Mouse (Mus musculus): Measurements from ENCODE around the gene 1110004F10Rik.
A peak's percentile ranks its signal among the peaks of the same experiment; 100 is the strongest.
"Not testable (repeated sequence)": the region's sequence is repeated elsewhere in the genome, so short reads cannot be mapped to it uniquely, and the experiment has no call there.

1110004F10Rik gene

DNA sequence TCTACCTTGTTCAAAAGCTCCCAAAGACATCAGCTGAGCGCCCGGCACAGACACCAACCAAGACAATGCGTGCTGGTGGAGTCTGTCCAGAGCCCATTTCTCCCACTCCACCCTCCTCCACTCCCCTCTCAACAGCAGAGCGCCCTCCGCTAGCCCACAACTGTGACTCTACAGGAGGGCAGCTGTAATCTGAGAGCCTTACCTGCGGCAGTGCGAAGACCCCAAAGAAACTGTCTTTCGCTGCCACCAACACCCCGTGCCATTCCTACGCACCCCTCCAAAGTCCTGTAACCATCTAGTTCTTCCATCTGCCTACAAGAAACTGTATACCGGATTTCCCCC is at the start of gene 1110004F10Rik:
1110004F10Rik (plus strand) TSS at position 202 of the 342 bp plus-strand sequence.
- DNase-seq (ENCODE audit: low spot score): no peak

DNA sequence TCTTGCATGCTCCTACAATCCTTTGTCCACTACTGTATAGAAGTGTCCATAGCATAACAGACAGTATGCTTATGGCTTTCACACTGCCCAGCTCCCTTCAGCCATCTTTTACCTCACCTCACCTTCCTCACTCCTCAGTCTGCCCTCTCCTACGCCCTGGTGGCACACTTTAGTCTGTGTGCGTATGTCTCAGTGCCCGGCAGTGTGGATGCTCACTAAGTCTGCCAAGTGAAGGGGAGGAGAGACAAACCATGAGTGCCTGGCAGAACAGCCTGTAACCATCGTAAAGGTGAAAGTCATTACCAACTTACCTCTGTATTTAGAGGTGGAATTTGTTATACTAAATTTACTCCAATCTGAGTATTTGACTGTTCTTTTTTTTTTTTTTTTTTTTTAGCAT is 36.5 kb upstream of the 1110004F10Rik start:
- no peak for DNase-seq (ENCODE audit: low spot score)

DNA sequence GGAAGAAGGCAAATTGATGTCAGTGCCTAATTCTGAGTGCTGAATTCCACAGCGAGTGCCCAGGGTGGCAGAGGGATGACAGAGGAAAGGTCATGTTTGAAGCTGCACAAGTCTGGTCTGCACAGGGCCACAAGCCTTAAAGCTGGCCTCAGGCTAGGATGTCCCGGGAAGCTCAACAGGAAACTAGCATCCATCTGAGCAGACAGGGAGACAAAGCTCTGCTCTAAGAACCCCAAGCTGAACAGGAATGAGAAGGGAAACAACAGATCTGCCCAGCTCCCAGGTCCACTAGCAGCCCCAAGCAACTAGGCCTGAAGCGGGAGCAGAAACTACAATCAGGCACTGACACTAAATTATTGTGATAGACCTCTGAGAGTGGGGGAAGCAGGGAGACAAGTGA is 9.2 kb upstream of the 1110004F10Rik start:
- DNase-seq (ENCODE audit: low spot score): no peak

DNA sequence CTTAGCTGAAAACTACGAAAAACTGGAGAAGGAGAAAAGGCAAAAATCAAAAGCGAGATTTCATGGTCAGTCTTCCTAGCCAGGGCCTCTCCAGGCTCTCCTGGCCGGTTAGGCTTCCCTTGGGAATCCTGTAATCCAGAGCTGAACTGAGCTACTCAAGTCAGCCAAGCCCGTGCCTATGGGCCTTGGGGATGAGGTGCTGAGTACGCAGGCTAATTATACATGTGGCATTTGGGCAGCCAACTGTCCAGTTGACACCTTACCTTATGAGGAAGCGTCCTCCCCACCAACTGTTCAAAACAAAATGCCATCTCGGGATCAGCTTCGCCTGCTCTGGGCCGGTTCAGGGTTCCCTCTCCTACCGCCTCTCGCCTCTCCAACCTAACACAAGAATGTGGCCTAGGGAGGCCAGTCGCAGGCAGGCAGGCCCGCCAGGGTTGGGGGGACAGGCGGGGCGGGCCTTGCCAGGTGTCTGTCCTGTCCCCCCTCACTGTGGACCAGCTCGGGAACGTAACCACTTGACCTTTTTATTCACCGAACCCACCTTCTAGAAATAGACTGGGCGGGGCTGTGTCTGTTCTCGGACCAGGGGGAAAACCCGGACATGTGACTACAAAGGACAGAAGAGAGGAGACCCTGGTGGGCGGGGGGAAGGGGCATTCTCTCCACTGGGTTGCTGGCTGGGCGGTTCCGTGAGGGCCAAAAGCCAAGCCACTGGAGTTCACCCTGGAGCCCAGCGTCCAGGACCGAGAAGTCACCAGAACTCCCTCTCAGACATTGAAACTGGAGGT is 8.4 kb upstream of the 1110004F10Rik start:
- no peak for DNase-seq (ENCODE audit: low spot score)

DNA sequence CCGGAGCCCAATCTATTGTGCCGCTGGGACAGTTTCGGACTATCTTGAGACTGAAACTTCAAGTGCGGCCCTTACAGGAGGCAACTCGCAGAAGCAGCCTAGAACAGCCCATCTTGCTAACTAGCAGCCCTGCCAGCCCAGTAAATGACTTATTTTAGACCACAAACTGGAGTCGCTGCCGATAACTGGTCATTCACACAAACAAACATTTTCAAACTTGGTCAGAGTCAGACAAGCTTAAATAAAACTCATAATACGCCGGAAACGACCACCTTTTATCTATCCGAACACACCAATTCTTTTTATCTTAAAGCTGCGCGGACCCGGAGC is 7.8 kb upstream of the 1110004F10Rik start:
- no peak for DNase-seq (ENCODE audit: low spot score)

DNA sequence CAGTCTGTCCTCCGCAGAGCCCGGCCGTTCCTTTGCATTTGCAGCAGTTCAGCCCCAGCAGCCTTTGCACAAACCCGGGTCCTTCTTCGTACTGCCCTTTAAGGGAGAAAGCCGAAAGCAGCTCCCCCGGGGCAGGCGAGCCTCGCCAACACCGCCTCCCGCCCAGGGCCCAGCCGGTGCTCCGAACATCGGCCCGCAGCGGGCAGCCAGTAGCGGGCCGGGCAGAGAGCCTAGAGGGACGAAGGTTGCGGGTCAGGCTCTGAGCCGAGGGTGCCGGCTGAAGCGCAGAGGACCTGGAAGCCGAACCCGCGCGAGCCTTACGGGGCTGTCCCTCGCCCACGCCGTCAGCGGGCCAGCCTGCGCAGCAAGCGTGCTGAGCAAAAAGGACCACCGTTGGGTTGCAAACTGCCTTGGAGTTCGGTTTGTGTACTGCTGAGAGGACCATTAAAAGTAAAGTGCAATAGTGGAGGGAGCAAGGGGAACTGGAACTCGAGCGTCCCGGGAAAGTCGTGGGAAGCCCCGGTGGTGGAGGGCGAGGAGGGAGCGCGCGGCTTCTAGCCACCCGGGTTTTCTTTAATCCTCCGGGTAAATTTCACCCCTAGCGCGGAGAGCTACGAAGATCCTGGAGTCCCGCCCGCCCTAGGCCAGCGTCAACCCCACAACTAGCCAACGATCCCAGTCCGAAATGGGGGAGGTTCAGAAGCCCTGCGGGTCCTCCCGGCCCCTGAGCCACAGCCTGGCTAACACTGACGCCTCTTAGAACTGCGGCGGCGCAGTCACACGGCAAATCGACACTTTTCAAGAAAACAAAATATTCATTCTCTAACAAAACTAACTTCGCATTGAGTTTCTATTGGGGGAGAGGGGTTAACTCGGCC is 7.2 kb upstream of the 1110004F10Rik start:
- DNase-seq (ENCODE audit: low spot score): peak; percentile 50

DNA sequence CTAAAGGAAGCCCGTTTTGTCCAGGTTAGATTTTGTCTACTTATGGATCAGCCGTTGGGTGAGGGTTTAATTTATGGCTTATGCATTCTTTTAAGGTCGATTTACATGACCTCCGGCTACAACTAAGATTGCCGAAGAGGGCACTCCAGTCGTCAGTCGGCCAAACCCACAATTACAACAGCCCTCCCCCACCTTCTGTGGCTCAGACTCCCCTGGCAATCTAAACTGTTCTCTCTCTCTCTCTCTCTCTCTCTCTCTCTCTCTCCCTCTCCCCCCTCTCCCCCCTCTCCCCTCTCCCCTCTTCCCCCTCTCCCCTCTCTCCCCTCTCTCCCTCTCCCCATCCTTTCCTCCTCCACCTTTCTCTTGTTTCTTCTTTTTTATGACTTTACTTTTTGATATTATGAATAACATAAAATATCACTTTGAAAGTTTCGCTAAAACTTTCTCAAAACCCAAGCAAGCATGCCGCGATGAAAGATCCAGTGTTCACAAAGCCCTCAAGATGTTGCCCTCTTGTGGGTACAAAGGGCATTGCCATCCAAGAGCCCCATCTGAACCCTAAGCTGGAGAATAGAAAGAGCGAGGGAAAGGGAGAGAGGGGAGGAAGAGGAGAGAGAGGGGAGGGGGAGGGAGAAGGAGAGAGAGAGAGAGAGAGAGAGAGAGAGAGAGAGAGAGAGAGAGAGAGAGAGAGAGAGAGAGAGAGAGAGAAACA is 6.4 kb upstream of the 1110004F10Rik start:
- no peak for DNase-seq (ENCODE audit: low spot score)

DNA sequence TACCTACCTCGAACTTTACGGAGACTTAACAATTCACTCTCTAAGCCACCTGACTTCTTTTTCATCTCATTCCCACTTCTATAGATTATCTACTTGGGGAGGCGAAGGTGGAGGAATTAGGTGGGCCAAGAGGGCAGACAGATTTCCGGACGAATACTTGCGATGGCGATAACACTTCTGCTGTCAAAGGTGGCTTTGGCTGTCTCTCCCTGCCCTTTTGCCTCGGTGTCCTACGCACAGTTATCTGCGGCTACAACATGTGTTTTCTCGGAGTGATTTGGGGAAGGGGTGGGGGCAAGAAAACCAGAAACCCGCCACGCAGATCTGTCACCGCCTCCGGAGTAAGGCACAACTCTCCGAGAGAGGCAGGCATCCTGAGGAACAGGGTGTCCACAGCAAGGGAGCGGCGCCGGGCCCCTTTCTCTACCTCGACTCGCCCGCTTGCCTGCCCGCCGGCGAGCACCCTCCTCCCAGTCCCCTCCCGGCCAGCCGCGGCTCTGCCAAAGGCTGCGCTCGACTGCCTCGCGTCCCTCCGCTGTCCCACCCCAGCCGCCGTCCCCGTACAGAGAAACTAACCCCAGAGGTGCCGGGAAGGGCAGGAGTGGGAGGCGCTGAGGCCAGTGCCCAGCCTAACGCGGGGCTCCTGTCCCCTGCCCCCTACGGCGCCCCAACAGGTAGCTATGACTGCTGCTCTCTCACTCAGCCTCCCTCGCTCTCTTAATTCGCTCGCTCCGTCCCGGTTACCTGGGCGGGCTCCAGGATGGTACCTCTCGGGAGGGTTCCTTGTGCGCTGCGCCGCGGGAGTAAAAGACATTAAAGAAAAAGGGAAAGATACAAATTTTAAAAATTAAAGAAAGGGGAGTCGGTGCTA is 5.6 kb upstream of the 1110004F10Rik start:
- no peak for DNase-seq (ENCODE audit: low spot score)

DNA sequence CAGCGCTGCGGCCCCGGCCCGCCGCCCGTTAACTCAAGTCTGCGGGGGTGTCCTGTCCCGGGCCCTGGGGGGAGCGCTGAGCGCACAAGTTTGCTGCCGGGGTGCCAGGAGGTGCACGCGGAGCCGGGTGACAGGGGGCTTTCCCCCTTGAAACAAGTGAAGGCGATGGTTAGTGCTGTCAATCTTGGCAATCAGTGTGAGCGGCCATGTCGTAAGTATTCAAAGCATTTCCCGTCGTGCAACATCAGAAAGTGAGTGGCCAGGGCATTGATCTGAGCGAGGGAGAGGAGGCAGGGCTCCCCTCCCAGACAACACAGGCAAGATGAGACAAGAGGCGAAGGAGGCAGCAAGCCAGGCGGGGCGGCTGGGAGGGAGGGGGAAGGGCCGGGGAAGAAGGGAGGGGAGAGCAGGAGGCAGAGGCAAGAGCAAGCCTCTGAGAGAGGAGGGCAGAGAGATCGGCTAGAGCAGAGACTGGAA is 4.9 kb upstream of the 1110004F10Rik start:
- DNase-seq (ENCODE audit: low spot score): no peak

DNA sequence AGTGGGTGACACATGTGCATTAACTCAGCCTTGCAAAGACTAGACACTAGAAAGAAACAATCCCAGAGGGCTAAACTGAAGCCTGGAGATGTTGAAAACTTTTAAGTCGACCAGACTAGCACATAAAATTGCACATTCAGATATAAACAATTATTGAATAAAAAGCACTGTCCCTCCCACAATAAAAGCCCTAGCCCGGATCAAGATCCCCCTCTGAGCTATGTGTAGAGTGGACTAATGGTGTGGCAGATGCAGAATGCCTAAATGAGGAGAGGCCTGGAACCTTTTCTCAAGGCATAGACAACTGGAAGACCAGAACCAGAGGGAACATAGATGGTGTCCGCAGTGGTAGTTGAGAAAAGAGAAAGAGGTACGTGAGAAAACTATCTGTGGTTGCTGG is 3.7 kb upstream of the 1110004F10Rik start:
- DNase-seq (ENCODE audit: low spot score): no peak

DNA sequence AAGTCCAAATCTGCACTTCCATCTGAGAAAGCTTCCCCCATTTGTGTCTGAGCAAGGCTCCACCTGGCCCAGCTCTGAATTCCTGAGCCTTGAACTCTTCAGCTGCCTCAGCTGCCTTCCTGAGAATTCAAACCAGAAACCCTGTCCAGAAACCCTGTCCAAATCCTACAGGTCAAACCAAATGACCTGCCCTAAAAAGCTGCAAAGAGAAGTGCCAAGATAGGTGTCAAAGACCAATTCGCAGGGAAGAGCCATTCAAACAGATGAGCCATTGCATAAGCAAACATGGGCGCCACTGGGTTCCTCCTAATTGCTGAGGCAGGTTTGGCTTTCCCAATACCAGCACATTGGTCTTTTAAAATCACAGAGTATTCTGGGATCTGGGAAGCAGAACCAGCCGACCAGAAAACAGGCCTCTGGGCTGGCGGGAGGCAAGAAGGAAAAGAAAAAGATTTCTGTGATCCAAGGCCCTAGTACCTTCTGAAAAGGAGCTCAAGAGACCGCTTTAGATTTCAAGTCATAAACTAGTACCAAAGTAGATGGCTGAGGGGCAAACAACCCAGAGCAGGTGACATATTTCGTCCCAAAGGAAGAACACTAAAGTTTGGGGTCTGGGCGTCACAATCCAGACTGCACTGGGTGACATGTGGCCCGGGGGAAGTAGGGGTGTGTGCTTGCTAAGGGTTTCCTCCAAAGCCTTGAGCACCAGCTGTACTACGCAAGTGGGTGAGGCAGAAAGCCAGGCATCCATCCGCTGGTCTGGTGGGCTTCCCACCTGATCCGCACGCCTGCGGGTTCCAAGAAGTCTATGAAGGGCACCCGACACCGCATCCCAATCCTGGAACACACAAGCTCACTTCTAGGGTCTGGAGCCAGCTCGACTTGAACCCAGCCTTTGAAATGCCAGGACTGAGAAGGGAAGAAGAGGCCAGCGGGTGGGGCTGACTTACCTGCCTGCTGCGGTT is 2.3 kb upstream of the 1110004F10Rik start:
- DNase-seq (ENCODE audit: low spot score): no peak

DNA sequence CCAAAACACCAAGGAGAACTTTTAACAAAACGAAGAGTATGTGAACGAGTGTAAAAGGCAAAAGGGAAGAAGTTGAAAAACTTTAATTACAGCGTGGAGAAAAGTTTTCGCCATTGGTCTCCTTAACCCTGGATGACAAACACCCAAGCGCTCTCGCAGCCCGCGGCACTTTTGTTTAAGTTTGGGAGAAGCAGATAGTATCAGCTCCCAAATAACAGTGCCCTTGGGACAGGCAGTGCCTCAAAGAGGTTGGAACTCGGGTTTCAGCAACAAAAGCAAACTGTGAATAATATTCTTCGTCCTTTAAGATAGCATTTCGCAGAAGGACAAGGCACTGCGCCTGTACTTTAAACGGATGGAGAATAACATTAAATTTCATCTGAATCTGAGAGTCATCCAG is 1.2 kb upstream of the 1110004F10Rik start:
- DNase-seq (ENCODE audit: low spot score): no peak

DNA sequence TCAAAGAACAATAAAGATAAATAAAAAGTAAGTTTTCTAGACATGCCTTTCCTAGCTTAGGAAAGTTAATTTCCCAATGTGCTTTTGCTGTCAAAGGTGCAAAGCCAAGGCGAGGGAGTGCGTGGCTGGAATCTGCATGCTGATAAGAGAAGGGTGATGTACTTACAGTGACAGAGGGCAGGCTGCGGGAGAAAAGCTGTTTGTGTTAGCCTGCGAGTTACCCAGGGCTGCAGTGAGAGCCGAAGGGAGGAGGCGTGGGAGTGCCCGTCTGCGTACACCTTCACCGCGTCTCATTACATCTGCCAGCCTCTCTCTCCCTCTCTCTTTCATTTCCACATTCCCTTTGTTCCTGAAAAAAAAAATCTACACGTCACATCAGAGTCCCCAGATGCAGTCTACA is 686 bp upstream of the 1110004F10Rik start, which contains the start of gene Sox6:
Sox6 (minus strand) TSS at position 286 of the 400 bp plus-strand sequence.
- no peak for DNase-seq (ENCODE audit: low spot score)

DNA sequence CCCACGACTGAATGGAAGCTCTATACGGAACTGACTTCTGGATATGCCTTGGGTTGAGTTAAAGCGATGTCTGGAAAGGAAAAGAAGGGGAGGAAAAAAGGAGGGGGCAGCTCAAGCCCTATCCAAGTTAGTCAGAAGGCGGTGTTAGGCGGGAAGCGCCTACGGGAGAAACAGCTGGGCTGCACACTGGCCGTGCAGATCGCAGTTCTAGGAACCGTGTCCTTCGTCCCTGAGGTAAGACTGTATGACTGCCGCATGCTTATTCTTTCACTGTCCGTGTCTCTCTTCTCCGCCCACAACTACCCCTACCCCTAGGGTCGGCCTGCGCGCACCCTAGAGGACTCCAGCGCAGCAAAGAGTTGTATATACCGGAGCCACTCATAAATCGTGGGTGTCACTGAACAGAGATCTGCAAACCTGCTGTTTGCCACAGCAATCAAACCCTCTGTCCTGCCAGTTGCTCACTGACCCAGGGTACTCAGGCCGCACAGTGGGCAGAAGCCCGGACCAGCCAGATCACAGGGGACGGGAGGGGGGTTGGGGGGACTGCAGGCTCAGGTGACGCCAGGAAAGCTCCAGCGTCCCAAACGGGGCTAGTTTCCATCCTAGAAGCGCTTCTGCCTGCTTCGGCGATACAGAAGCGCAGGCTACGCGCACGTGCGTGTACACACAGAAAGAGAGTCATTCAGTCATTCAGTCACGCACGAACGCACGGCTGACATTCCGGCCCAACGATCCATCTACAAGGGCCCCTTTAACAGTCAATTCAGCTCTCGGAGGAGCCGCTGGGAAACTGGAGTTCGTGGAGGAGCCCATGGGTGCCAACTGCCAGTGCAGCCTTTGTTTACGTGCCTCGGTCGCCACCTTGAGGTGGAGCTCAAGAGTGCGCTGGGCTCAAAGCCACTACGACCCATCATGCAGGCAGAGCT is 605 bp downstream of the 1110004F10Rik start:
- DNase-seq (ENCODE audit: low spot score): peak; percentile 66

DNA sequence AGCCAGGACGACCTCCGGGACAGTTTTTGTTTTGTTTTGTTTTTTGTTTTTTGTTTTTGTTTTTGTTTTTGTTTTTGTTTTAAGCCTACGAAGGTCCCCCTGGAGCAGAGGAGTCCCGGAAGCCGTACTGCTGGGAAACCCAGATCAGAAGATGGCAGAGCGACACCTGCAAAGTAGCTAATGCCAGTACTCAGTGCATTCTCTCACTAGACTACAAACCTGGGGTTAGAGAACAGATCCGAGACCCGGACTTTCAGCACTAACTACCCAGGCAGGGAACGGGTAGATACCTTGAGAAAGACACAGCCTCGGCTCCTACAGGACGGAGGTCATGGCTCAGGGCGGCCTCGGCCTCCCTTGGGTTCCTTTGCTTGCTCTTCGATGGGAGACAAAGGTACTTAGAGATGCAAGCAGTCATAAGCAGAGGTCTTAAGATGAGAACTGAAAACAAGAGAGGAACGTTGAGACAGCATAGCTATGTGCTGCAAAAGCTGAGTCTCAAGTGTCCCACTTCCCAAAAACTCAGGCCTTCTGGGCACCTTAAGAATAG is 1.3 kb downstream of the 1110004F10Rik start:
- no peak for DNase-seq (ENCODE audit: low spot score)

DNA sequence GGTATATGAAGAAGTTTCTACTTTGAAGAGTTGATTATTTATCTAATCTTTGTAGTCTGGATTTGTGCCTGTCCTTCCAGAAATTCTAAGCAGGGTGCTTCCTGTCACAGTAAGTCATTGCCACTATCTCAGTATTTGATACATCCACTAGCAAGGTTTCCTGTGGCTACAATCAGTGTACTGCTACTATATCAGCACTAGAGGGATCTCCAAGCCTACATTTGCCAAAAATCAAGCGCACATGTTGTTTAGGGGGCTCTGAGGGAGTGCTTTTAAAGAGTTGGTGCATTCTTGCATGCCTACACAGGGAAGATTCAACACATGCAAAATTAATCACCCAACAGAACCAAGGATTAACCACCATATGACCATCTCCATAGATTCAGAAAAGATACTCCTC is 21.5 kb downstream of the 1110004F10Rik start:
- no peak for DNase-seq (ENCODE audit: low spot score)

DNA sequence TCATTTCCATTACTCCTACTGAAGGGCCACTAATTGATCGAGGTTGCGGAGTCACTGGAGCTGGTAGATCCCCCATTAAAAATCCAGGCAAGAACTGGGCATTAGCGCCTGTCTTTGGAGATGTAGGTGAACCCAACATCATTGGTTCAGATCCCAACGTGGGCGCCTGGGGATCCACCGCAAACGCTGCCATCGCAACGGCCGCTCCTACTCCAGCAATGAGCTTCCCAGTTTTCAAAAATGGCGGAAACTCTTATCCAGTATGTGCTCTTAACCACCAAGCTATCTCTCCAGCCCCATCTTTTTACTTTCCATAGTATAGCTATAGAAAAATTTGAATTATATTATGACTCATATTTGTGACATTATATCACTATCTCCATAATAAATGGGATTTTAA is 45.2 kb downstream of the 1110004F10Rik start, which contains the start of gene Gm4353:
Gm4353 (minus strand) TSS at position 270 of the 400 bp plus-strand sequence.
- not testable (repeated sequence) for DNase-seq (ENCODE audit: low spot score)

DNA sequence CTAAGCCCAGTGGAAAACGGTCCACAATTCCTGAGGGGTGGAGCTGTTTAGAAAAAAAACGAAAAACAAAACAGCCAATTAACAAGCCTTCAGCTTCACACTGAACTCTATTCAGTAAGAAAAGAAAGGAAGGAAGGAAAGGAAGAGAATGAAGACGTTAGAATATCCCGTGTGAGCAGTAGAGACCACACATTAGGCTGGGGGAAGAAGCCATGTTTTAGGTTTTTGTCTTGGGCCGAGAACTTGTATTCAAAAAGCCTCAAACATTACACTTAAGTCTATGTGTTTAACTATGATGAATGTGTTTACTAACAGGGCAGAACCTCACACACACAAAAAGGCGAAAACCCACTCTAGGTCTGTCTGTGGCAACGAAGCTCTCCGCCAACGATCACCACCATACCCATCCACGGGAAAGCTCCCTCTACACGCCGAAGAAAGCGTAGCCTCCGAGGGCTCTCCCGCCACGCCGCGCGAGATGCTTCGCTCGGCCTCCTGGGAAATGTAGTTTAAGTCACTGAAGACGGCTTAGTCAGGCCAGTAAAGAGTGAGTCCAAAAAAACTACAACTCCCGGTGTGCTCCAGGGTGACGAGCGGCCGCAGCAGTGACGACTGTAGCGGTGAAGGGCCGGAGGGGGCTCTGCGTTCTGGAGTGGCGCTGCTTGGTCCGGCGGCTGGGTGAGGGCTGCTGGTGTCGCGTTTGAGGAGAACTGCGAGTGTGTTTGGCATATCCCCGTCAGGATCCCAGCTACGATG is 53.7 kb downstream of the 1110004F10Rik start:
- DNase-seq (ENCODE audit: low spot score): peak; percentile 78
